Mouse (Mus musculus): ENCODE data around the gene Hoxb13.

DNA sequence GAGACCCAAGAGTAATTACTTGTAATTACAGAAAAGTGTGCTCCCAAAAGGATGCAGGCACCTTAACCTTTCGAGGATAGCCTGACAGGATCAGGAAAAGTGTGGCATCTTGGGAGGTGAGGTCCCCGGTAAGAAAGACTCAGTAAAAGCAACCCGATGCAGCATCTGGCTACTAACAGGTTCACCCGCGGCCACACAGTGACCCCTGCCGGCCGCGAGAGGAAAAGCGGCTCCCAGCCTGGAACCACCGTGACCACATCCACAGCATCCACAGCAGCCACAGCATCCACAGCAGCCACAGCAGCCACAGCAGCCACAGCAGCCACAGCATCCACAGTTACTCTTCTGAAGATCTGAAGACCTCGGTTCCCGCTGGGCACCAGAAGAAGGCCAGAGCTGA is 40.8 kb downstream of the Hoxb13 start:
- TF ChIP-seq CTCF (conservative IDR thresholded peaks at IDR 0.05; ENCODE audit: insufficient read depth, insufficient read length, low read depth, low read length): peak; percentile 72
- TF ChIP-seq POLR2A (IDR thresholded peaks at IDR 0.05; ENCODE audit: low read depth, low read length): no peak
